Mouse (Mus musculus) MEL-GATA-1-ER (cell line): ENCODE results near the gene Zfr2.

Experiments used
- DNase-seq: peaks from one replicate; pipeline ENCODE4 v3.0.0-alpha.2; 2012; ENCODE audit warnings: low read depth; ENCODE audit errors: extremely low read depth

Gene Zfr2

GRCm38 (mm10) chr10:81232580-81233225, at the start of gene Zfr2:
TSS of gene Zfr2 (plus strand) at chr10:81233155.
- DNase-seq = peak; percentile 75

GRCm38 (mm10) chr10:81183805-81184204, 49.1 kb upstream of the Zfr2 start, which contains the start of gene 4930442H23Rik:
TSS of gene 4930442H23Rik (minus strand) at chr10:81183849.
- DNase-seq = no peak

DNA sequence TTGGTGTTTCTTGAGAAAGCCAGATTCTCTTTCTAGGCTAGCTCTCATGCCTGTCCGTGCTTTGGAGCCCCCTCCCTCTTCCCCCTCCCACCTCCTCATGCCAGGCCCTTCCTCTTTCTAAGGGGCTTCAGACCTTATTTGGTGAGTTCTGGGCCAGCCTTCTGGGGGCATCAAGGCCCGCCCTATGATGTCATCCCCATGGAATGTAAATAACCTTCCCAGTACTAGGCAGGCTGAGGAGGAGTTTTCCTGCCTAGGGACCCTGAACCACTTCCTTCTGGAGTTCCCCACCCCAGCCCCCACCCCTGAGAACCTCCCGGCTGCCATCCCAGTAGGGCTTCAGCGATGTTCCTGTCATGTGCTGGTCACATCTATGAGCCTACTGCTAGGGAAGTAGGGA, 48.2 kb upstream of the Zfr2 start:
- DNase-seq = no peak

DNA sequence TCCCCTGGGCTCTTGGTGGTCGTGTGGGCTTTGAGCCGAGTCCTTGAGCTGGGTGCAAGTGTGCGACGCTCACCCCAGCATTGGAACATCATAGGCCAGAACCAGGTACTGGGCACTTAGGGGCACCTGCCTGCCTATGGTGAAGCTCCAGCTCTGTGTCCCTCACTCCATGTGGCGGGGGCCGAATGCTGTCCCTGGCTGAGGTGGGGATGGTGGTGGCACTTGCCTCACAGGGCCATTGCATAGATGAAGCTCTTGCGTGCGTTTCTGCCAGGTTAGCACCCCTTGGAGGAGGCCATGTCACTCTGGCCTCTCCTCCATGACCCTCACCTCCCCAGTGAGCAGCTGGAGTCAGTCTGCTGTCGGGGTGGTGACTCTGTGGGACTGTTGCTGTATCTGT, 45.8 kb upstream of the Zfr2 start:
- no peak for DNase-seq

DNA sequence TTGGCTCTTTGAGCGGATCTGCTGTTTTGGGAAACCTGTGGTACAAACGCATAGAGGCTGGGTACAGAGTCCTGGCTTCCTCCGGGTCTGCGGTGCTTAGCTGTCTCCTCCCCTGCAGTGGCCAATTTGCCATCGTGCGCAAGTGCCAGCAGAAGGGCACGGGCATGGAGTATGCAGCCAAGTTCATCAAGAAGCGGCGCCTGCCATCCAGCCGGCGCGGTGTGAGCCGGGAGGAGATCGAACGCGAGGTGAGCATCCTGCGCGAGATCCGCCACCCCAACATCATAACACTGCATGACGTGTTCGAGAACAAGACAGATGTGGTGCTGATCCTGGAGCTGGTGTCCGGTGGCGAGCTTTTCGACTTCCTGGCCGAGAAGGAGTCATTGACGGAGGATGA, 43.1 kb upstream of the Zfr2 start:
- DNase-seq = no peak

- DNase-seq = no peak
Measured at GRCm38 (mm10) chr10:81190236-81190911, 42.6 kb upstream of the Zfr2 start.

DNA sequence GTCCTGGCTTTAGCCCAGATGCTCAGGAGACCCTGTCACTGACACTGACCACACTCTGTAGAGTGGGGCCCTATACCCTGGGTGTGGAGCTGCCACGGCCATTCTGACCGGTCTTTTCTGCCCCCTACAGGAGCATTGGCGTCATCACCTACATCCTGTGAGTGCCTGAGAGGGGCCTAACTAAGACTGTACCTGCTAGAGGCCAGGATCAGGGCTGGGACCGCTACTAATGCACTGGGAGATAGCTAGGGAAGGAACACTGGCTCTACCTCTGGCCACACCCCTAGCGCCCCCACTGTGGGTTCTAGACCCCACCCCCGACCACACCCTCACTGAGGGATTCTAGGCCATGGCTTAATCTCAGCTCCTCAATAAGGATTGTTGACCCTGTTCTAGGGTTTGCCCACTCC, 42.0 kb upstream of the Zfr2 start:
- DNase-seq = no peak

DNA sequence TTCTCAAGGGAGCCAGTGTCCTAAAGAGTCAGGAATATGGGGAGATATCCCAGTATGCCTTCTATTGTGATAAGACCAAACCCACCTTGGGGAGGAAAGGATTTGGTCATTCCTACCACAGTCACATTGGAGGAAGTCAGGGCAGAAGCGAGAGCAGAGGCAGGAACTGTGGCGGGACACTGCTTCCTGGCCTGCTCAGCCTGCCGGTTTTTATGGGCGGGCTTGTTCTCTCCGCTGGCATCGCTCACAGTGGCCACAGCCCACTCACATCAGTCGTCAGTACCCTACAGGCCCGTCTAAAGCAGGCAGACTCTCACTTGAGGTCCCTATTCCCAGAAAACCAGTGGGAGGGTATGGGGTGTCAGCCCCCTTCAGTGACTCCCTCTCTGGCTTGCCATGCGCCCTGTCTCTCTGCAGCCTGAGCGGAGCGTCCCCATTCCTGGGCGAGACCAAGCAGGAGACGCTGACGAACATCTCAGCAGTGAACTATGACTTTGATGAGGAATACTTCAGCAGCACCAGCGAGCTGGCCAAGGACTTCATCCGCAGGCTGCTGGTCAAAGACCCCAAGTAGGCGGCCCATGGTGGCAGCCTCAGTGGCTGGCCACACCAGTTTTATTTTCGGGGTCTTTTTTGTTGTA, 41.5 kb upstream of the Zfr2 start:
- DNase-seq = no peak

GRCm38 (mm10) chr10:81192270-81192967, 40.5 kb upstream of the Zfr2 start:
- no peak for DNase-seq

- no peak for DNase-seq
Measured at GRCm38 (mm10) chr10:81192968-81193501, 39.9 kb upstream of the Zfr2 start.

- no peak for DNase-seq
Measured at GRCm38 (mm10) chr10:81193991-81194774, 38.8 kb upstream of the Zfr2 start.

- no peak for DNase-seq
Measured at GRCm38 (mm10) chr10:81195300-81195699, 37.7 kb upstream of the Zfr2 start.

GRCm38 (mm10) chr10:81196470-81197065, 36.4 kb upstream of the Zfr2 start:
- DNase-seq = no peak

DNA sequence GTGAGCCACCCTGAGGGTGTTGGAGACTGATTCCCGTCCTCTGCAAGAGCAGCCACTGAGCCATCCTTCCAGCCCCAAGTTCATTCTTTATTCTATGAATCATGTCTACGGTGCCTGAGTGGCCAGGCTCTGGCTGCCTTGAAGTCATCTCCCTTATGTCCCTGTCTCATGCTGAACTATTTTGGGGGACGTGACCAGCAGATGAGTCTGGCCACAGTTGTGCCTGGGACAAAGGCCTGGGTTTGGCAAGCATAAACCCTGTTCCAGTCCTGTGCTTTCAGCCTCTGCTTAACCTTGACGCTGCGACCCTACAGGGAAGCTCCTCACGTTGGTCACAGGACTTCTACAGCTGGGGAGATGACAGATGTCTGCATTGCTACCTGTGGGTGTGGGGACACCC, 35.6 kb upstream of the Zfr2 start:
- DNase-seq = no peak

DNA sequence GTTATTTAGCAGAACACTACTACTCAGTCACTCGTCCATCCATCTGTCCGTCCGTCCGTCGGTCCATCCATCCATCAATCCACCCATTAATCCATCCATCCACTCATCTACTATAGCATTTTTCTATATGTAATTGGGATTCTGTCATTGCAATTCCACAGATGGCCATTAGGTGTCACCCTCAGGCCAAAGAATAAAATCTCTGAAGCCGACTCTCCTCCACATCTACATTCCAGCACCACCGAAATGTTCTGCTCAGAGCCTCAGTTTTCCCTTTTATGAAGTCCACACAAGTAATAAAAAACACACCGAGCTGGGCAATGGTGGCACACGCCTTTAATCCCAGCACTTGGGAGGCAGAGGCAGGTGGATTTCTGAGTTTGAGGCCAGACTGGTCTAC, 34.7 kb upstream of the Zfr2 start:
- DNase-seq = no peak

GRCm38 (mm10) chr10:81198990-81199389, 34.0 kb upstream of the Zfr2 start:
- DNase-seq = no peak

- no peak for DNase-seq
Measured at GRCm38 (mm10) chr10:81200141-81200540, 32.8 kb upstream of the Zfr2 start.

DNA sequence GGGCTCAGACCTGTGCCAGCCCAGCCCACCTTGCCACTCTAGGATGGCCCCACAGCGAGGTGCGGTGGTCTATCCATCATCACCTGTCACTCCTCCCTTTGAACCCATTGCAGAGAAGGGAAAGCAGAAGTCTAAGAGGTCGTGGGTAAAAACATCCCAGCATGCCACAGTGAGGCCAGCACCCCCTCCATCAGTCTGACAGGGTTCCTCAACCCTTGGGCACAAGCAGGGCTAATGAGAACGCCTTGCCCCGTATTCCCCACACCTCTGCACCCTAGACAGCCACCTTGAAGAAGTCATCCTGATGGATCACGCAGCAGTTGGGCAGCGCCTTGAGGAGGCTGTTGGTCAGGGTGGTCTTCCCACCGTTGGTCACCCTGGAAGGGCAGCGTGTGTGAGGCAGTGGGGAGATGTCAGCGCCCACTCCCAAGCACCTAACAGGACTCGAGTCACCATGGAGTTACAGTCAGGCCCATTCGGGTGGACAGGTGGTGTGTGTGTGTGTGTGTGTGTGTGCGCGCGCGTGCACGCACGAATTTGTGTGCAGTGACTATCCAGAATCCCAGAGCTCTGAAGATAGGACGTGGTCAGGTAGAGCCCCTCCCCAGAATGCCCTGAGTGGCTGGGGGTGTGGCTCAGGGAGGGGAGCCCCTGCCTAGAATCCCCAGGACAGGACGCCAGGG, 32.2 kb upstream of the Zfr2 start:
- DNase-seq = no peak

GRCm38 (mm10) chr10:81201807-81202758, 30.9 kb upstream of the Zfr2 start, which contains the start of gene Nmrk2:
TSS of gene Nmrk2 (minus strand) at chr10:81202051.
- DNase-seq = no peak
